Mouse (Mus musculus) forebrain, embryonic 14.5 days (tissue): ENCODE data around the gene Strn. TPM values are rescaled to one million over a fixed set of nuclear protein-coding genes. Genes with fewer than 3 reads are reported as not detected.

Experiments used
- ATAC-seq: fragments of 200-750 bp; cut with Nextera tagmentation; 2 replicates; pipeline ENCODE4 v1.8.0; 2017; ENCODE audit warnings: mild to moderate bottlenecking, moderate library complexity
- DNase-seq: peaks from one replicate; pipeline ENCODE4 v3.0.0-alpha.2; 2015; ENCODE audit warnings: low spot score
- H3K27ac ChIP-seq: fragments of 300-500 bp; sonication (generic); 2 replicates; pipeline ENCODE4 v1.5.1; 2014; ENCODE audit warnings: low read depth, mild to moderate bottlenecking, control low read depth, low read length, moderate library complexity
- H3K27me3 ChIP-seq: fragments of 300-500 bp; sonication (generic); replicated peaks from 2 replicates; pipeline ENCODE4 v1.6.1; 2014; ENCODE audit warnings: low read length, control low read depth, mixed read lengths; ENCODE audit not compliant: control insufficient read depth, insufficient read depth
- H3K36me3 ChIP-seq: fragments of 300-500 bp; sonication (generic); 2 replicates; pipeline ENCODE4 v1.6.1; 2014; ENCODE audit warnings: low read length, control low read depth; ENCODE audit not compliant: control insufficient read depth, insufficient read depth
- H3K4me1 ChIP-seq: fragments of 300-500 bp; sonication (generic); 2 replicates; pipeline ENCODE4 v1.6.1; 2014; ENCODE audit warnings: antibody characterized with exemption, low read length, control low read depth; ENCODE audit not compliant: control insufficient read depth, insufficient read depth
- H3K4me2 ChIP-seq: fragments of 300-500 bp; sonication (generic); 2 replicates; pipeline ENCODE4 v1.6.1; 2014; ENCODE audit warnings: mild to moderate bottlenecking, control low read depth, low read length
- H3K4me3 ChIP-seq: fragments of 300-500 bp; sonication (generic); 2 replicates; pipeline ENCODE4 v1.5.1; 2014; ENCODE audit warnings: low read depth, low read length, control low read depth
- H3K9ac ChIP-seq: fragments of 300-500 bp; sonication (generic); 2 replicates; pipeline ENCODE4 v1.6.1; 2014; ENCODE audit warnings: mild to moderate bottlenecking, low read length, control low read depth, moderate library complexity
- H3K9me3 ChIP-seq: fragments of 300-500 bp; sonication (generic); replicated peaks from 2 replicates; pipeline ENCODE4 v1.6.1; 2016; ENCODE audit warnings: low read length, control low read depth, mixed read lengths; ENCODE audit not compliant: control insufficient read depth
- whole genome bisulfite sequencing: fragments of 180-500 bp; shearing (Covaris S2); extraction: QIAGEN DNeasy Blood & Tissue Kit; methylation state at CpG from one replicate; pipeline ENCODE4 v1.1.7; 2014; 5-methylcytosine and 5-hydroxymethylcytosine counted together
- polyA plus RNA-seq: library from polyadenylated mRNA; unstranded; fragments of >200 nt; fragmentation: Nextera tagmentation; extraction: Ambion mirVana; gene quantifications from 2 replicates; pipeline ENCODE4 v1.2.1, GENCODE M21; 2014

Gene Strn
- polyA plus RNA-seq, 1 experiment from 2014 or later, result 4.5 TPM

DNA sequence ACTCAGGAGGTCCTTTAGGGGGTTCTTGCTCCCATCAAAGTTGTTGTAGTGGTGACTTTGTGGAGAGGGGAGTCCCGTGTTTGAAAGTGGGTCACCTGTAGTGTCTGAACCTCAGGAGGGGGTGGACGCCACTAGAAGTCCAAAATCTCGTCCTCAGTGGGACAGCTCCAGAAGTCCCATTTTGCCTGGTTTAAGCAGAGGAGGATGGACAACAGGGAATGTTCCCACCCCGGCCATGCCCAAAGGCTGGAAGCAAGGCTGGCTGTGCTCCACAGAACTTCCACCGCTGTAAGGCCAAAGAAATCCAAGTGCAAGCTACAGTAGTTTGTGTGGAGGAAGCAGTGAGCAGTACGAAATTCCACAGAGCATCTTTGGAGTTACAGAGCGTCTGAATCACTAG, 117.0 kb downstream of the Strn start:
- DNase-seq, result no peak
- Histone ChIP-seq H3K9me3 (no peaks in the 10 kb centered on the region), H3K27me3 (no peaks in the 10 kb centered on the region), H3K4me3 (no peak overlapping the region), H3K4me2 (no peak overlapping the region), H3K36me3 (no peaks in the 10 kb centered on the region), H3K4me1 (no peaks in the 10 kb centered on the region), H3K9ac (no peak overlapping the region), H3K27ac (no peak overlapping the region)
- ATAC-seq, result no peak
- WGBS, result 91% methylated on average over 7 of the region's 7 CpGs

- 91% methylated on average over 5 of the region's 5 CpGs for WGBS
- DNase-seq, result no peak
- Histone ChIP-seq H3K4me3 (no peak overlapping the region), H3K27ac (no peak overlapping the region), H3K36me3 (no peaks in the 10 kb centered on the region), H3K4me1 (no peaks in the 10 kb centered on the region), H3K27me3 (no peaks in the 10 kb centered on the region), H3K9me3 (no peaks in the 10 kb centered on the region), H3K4me2 (no peak overlapping the region), H3K9ac (no peak overlapping the region)
- no peak for ATAC-seq
Observed at GRCm38 (mm10) chr17:78618164-78618693, 118.8 kb downstream of the Strn start.

DNA sequence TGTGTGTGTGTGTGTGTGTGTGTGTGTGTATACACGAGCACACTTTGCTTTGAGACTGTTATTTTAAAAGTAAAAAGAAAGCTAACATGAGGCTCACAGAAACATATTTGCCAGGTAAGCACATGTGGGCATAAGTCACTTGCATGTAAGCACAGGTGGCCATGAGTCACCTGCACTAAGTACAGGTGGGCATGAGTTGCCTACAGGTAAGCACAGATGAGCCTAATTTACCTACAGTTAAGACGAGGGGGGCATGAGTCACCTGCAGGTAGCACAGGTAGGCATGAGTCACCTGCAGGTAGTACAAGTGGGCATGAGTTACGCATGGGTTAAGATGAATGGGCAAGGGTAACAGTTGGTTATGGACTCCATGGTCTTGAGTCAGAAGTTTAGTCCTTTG, 121.9 kb downstream of the Strn start:
- no peak overlapping the region for H3K4me2 ChIP-seq
- no peaks in the 10 kb centered on the region for H3K27me3 ChIP-seq
- no peak overlapping the region for H3K27ac ChIP-seq
- H3K9me3 ChIP-seq, result no peaks in the 10 kb centered on the region
- H3K36me3 ChIP-seq, result no peaks in the 10 kb centered on the region
- DNase-seq (no peak), ATAC-seq (no peak)
- 86% methylated on average over 3 of the region's 3 CpGs for WGBS
- H3K4me3 ChIP-seq, result no peak overlapping the region
- H3K9ac ChIP-seq, result no peak overlapping the region
- no peaks in the 10 kb centered on the region for H3K4me1 ChIP-seq

DNA sequence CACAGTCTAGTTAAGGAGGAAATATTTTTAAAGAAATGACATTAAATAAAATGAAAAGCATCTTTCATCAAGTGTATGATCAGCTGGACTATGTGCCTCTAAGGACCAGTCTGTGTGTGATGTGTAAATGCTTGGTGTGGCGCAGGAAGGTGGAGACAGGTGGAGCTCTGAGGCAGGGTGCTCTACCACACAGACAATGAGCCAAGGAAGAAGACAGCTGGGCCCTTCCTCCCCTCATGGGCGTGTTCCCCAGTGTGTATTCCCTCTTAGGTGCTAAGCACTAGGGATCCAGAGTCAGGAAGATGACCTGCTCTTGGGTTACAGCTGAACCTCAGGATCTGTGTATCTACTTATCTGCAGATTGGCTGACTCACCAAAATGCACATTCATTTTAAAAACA, 122.5 kb downstream of the Strn start:
- ATAC-seq, result no peak
- Histone ChIP-seq H3K9ac (no peak overlapping the region), H3K27ac (no peak overlapping the region), H3K36me3 (no peaks in the 10 kb centered on the region), H3K9me3 (no peaks in the 10 kb centered on the region), H3K4me3 (no peak overlapping the region), H3K4me2 (no peak overlapping the region), H3K27me3 (no peaks in the 10 kb centered on the region), H3K4me1 (no peaks in the 10 kb centered on the region)
- no peak for DNase-seq
- 81% methylated on average over 2 of the region's 2 CpGs for WGBS

- Histone ChIP-seq H3K27ac (no peak overlapping the region), H3K4me3 (no peak overlapping the region), H3K36me3 (no peaks in the 10 kb centered on the region), H3K9ac (no peak overlapping the region), H3K4me2 (no peak overlapping the region), H3K4me1 (no peaks in the 10 kb centered on the region), H3K9me3 (no peaks in the 10 kb centered on the region), H3K27me3 (no peaks in the 10 kb centered on the region)
- DNase-seq, result no peak
- ATAC-seq, result no peak
- 74% methylated on average over 6 of the region's 6 CpGs for WGBS
Observed at GRCm38 (mm10) chr17:78611117-78611516, 125.9 kb downstream of the Strn start.

GRCm38 (mm10) chr17:78609191-78609855, 127.7 kb downstream of the Strn start:
- Histone ChIP-seq H3K4me3 (no peak overlapping the region), H3K27me3 (no peaks in the 10 kb centered on the region), H3K36me3 (no peaks in the 10 kb centered on the region), H3K27ac (no peak overlapping the region), H3K4me1 (no peaks in the 10 kb centered on the region), H3K9me3 (no peaks in the 10 kb centered on the region), H3K9ac (no peak overlapping the region), H3K4me2 (no peak overlapping the region)
- 93% methylated on average over 13 of the region's 13 CpGs for WGBS
- ATAC-seq (no peak), DNase-seq (no peak)

GRCm38 (mm10) chr17:78608716-78609115, 128.3 kb downstream of the Strn start:
- WGBS, result 91% methylated on average over 8 of the region's 8 CpGs
- no peak overlapping the region for H3K9ac ChIP-seq
- no peak overlapping the region for H3K27ac ChIP-seq
- H3K4me1 ChIP-seq, result no peaks in the 10 kb centered on the region
- DNase-seq (no peak), ATAC-seq (no peak)
- H3K9me3 ChIP-seq, result no peaks in the 10 kb centered on the region
- no peaks in the 10 kb centered on the region for H3K36me3 ChIP-seq
- H3K4me3 ChIP-seq, result no peak overlapping the region
- no peaks in the 10 kb centered on the region for H3K27me3 ChIP-seq
- no peak overlapping the region for H3K4me2 ChIP-seq

- WGBS, result 87% methylated on average over 16 of the region's 16 CpGs
- Histone ChIP-seq H3K9me3 (no peaks in the 10 kb centered on the region), H3K4me1 (0 out of 2 replicates have a peak, but pooled peaks cover 2% of the 10 kb centered on the region), H3K9ac (no peak overlapping the region), H3K36me3 (no peaks in the 10 kb centered on the region), H3K4me2 (no peak overlapping the region), H3K27ac (no peak overlapping the region), H3K27me3 (no peaks in the 10 kb centered on the region), H3K4me3 (no peak overlapping the region)
- DNase-seq (no peak), ATAC-seq (no peak)
Observed at GRCm38 (mm10) chr17:78608135-78608670, 128.8 kb downstream of the Strn start.

- no peaks in the 10 kb centered on the region for H3K27me3 ChIP-seq
- H3K27ac ChIP-seq, result no peak overlapping the region
- no peaks in the 10 kb centered on the region for H3K9me3 ChIP-seq
- DNase-seq (peak; percentile 36), ATAC-seq (0 out of 2 replicates have a peak, but pooled peaks have one; percentile 22)
- no peaks in the 10 kb centered on the region for H3K36me3 ChIP-seq
- 70% methylated on average over 6 of the region's 6 CpGs for WGBS
- no peak overlapping the region for H3K4me3 ChIP-seq
- H3K4me1 ChIP-seq, result 0 out of 2 replicates have a peak, but pooled peaks cover 2% of the 10 kb centered on the region
- H3K9ac ChIP-seq, result no peak overlapping the region
- H3K4me2 ChIP-seq, result no peak overlapping the region
Observed at GRCm38 (mm10) chr17:78604431-78604830, 132.6 kb downstream of the Strn start.
